In the genomic region with DNA sequence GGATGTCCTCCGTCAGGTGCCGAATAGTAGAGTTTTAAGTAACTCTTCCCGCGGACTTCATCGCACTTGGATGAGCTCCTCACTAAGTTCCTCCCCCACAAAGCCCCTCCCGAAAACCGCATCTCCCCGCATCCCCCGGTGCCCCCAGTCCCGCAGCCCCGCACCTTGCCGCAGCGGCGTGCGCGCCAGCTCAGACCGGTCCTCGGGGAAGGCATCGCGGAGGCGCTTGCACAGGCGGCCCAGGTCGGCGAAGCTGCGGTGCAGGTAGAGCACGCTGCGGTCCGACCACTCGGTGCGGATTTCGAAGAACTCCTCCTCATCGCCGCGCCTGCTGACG, we compare ENCODE assay signal across 8 mouse cellular contexts. TPM values are rescaled to one million over a fixed set of nuclear protein-coding genes. Genes with fewer than 3 reads are reported as not detected.
A peak's percentile ranks its signal among the peaks of the same experiment; 100 is the strongest.
DNase-seq lines count a peak whose midpoint lies in the region; TF ChIP-seq lines count a peak whose summit lies in the region.

No protein-coding gene starts in this region.

- H3K9me3 ChIP-seq in embryonic facial prominence, embryonic 10.5 days: no peaks in the 10 kb centered on the region
- no peaks in the 10 kb centered on the region for H3K9me3 ChIP-seq in hindbrain, embryonic 10.5 days
- no peaks in the 10 kb centered on the region for H3K9me3 ChIP-seq in midbrain, embryonic 10.5 days (replicated peaks)

- WGBS in embryonic facial prominence, embryonic 10.5 days: under 1% methylated on average over 35 of the region's 35 CpGs
- under 1% methylated on average over 35 of the region's 35 CpGs for WGBS in hindbrain, embryonic 10.5 days
- WGBS in midbrain, embryonic 10.5 days: under 1% methylated on average over 35 of the region's 35 CpGs

- H3K36me3 ChIP-seq in embryonic facial prominence, embryonic 10.5 days (replicated peaks): no peaks in the 10 kb centered on the region
- no peaks in the 10 kb centered on the region for H3K36me3 ChIP-seq in hindbrain, embryonic 10.5 days
- no peaks in the 10 kb centered on the region for H3K36me3 ChIP-seq in midbrain, embryonic 10.5 days

- peaks cover 62% of the 10 kb centered on the region for H3K27me3 ChIP-seq in embryonic facial prominence, embryonic 10.5 days (replicated peaks; ENCODE audit: low read depth, poor library complexity, severe bottlenecking)
- peaks cover 77% of the 10 kb centered on the region for H3K27me3 ChIP-seq in hindbrain, embryonic 10.5 days (ENCODE audit: insufficient read depth, poor library complexity, severe bottlenecking)
- peaks cover 92% of the 10 kb centered on the region for H3K27me3 ChIP-seq in midbrain, embryonic 10.5 days (ENCODE audit: low read depth, poor library complexity, severe bottlenecking)

- H3K27ac ChIP-seq in layer of hippocampus, adult 2 months: peak overlapping the region; percentile 75
- H3K27ac ChIP-seq in embryonic facial prominence, embryonic 10.5 days (replicated peaks): peak overlapping the region; percentile 88
- peak overlapping the region; percentile 88 for H3K27ac ChIP-seq in hindbrain, embryonic 10.5 days
- peak overlapping the region; percentile 86 for H3K27ac ChIP-seq in midbrain, embryonic 10.5 days (replicated peaks)

- peaks cover 36% of the 10 kb centered on the region for H3K4me1 ChIP-seq in embryonic facial prominence, embryonic 10.5 days
- H3K4me1 ChIP-seq in hindbrain, embryonic 10.5 days (replicated peaks): peaks cover 38% of the 10 kb centered on the region
- peaks cover 45% of the 10 kb centered on the region for H3K4me1 ChIP-seq in midbrain, embryonic 10.5 days

- peak overlapping the region; percentile 67 for H3K4me3 ChIP-seq in layer of hippocampus, adult 2 months
- H3K4me3 ChIP-seq in embryonic facial prominence, embryonic 10.5 days: peak overlapping the region; percentile 73
- peak overlapping the region; percentile 64 for H3K4me3 ChIP-seq in hindbrain, embryonic 10.5 days
- peak overlapping the region; percentile 69 for H3K4me3 ChIP-seq in midbrain, embryonic 10.5 days

- no peak for TF ChIP-seq CTCF in layer of hippocampus, adult 2 months (conservative IDR thresholded peaks at IDR 0.05)

- no peak for DNase-seq in layer of hippocampus, adult 2 months (ENCODE audit: low spot score in 2 of 2)
- DNase-seq in layer of hippocampus, adult 11-12 months (ENCODE audit: low spot score): no peak
- DNase-seq in embryonic facial prominence, embryonic 10.5 days (ENCODE audit: low spot score): no peak
- DNase-seq in hindbrain, embryonic 10.5 days (ENCODE audit: low spot score): peak; percentile 65
- no peak for DNase-seq in midbrain, embryonic 10.5 days (ENCODE audit: low spot score)
- DNase-seq in adrenal gland, adult (ENCODE audit: inconsistent age in 2 of 2, low spot score in 1 of 2): no peak
- DNase-seq in frontal cortex, postnatal 10 days (ENCODE audit: low spot score in 2 of 2): no peak
- DNase-seq in thymus, postnatal 25 days: no peak

RNA-seq across cellular contexts. Expression of gene Pxdc1, which starts 1.3 kb away (rescaled TPM):
- total RNA-seq in layer of hippocampus, adult 2 months (2021): 10 to 100 TPM; 11.8 to 18.4 TPM
- polyA plus RNA-seq in embryonic facial prominence, embryonic 10.5 days (2016; fragmentation: Nextera tagmentation; extraction: Ambion mirVana): 4.1 TPM in 2 replicates
- polyA plus RNA-seq in hindbrain, embryonic 10.5 days (2016; fragmentation: Nextera tagmentation; extraction: Ambion mirVana): 3.2 and 3.6 TPM in 2 replicates
- 4.1 and 6.6 TPM in 2 replicates for polyA plus RNA-seq in midbrain, embryonic 10.5 days (2016; fragmentation: Nextera tagmentation; extraction: Ambion mirVana)
